Mouse (Mus musculus): ENCODE data around the gene Nt5c2. TPM values are rescaled to one million over a fixed set of nuclear protein-coding genes. Genes with fewer than 3 reads are reported as not detected.
"Not testable (repeated sequence)": the region's sequence is repeated elsewhere in the genome, so short reads cannot be mapped to it uniquely, and the experiment has no call there.

Nt5c2 gene
- polyA plus RNA-seq, 1 experiment from 2014 or later = 77.9 TPM

GRCm38 (mm10) chr19:46978069-46978468 is 36.9 kb downstream of the Nt5c2 start:
- not testable (repeated sequence) for H3K9me3 ChIP-seq (ENCODE audit: control insufficient read depth, low read length); H3K9ac ChIP-seq (ENCODE audit: low read length); H3K27me3 ChIP-seq (ENCODE audit: control insufficient read depth, insufficient read depth, low read length); ATAC-seq (replicated peaks; ENCODE audit: low FRiP score); H3K4me2 ChIP-seq (ENCODE audit: low read depth, low read length, severe bottlenecking); DNase-seq (ENCODE audit: low spot score); H3K27ac ChIP-seq (ENCODE audit: low read depth, low read length); H3K4me1 ChIP-seq (replicated peaks; ENCODE audit: control insufficient read depth, insufficient read depth, low read length); H3K4me3 ChIP-seq (ENCODE audit: low read depth, low read length); H3K36me3 ChIP-seq (ENCODE audit: control insufficient read depth, insufficient read depth, low read length)
- WGBS = 97% methylated on average over 3 of the region's 3 CpGs

GRCm38 (mm10) chr19:46977460-46977859 is 37.5 kb downstream of the Nt5c2 start:
- H3K9me3 ChIP-seq (ENCODE audit: control insufficient read depth, low read length) = no peaks in the 10 kb centered on the region
- H3K27me3 ChIP-seq (ENCODE audit: control insufficient read depth, insufficient read depth, low read length) = no peaks in the 10 kb centered on the region
- H3K36me3 ChIP-seq (ENCODE audit: control insufficient read depth, insufficient read depth, low read length) = no peaks in the 10 kb centered on the region
- no peaks in the 10 kb centered on the region for H3K4me1 ChIP-seq (replicated peaks; ENCODE audit: control insufficient read depth, insufficient read depth, low read length)
- WGBS = 35% methylated on average over 6 of the region's 6 CpGs
- H3K27ac ChIP-seq (ENCODE audit: low read depth, low read length) = no peak overlapping the region
- H3K4me2 ChIP-seq (ENCODE audit: low read depth, low read length, severe bottlenecking) = no peak overlapping the region
- H3K9ac ChIP-seq (ENCODE audit: low read length) = no peak overlapping the region
- ATAC-seq (replicated peaks; ENCODE audit: low FRiP score) (no peak), DNase-seq (ENCODE audit: low spot score) (no peak)
- H3K4me3 ChIP-seq (ENCODE audit: low read depth, low read length) = no peak overlapping the region

GRCm38 (mm10) chr19:46976743-46977142 is 38.2 kb downstream of the Nt5c2 start:
- no peaks in the 10 kb centered on the region for H3K36me3 ChIP-seq (ENCODE audit: control insufficient read depth, insufficient read depth, low read length)
- no peaks in the 10 kb centered on the region for H3K27me3 ChIP-seq (ENCODE audit: control insufficient read depth, insufficient read depth, low read length)
- H3K4me1 ChIP-seq (replicated peaks; ENCODE audit: control insufficient read depth, insufficient read depth, low read length) = peaks cover 2% of the 10 kb centered on the region; the same call in 1 of the 2 replicates
- 73% methylated on average over 2 of the region's 2 CpGs for WGBS
- H3K4me2 ChIP-seq (ENCODE audit: low read depth, low read length, severe bottlenecking) = no peak overlapping the region
- DNase-seq (ENCODE audit: low spot score) = no peak
- H3K9ac ChIP-seq (ENCODE audit: low read length) = no peak overlapping the region
- ATAC-seq (replicated peaks; ENCODE audit: low FRiP score) = no peak
- no peaks in the 10 kb centered on the region for H3K9me3 ChIP-seq (ENCODE audit: control insufficient read depth, low read length)
- H3K4me3 ChIP-seq (ENCODE audit: low read depth, low read length) = no peak overlapping the region
- H3K27ac ChIP-seq (ENCODE audit: low read depth, low read length) = no peak overlapping the region

- Histone ChIP-seq H3K4me2 (ENCODE audit: low read depth, low read length, severe bottlenecking) (no peak overlapping the region), H3K9me3 (ENCODE audit: control insufficient read depth, low read length) (no peaks in the 10 kb centered on the region), H3K4me3 (ENCODE audit: low read depth, low read length) (no peak overlapping the region), H3K36me3 (ENCODE audit: control insufficient read depth, insufficient read depth, low read length) (no peaks in the 10 kb centered on the region), H3K9ac (ENCODE audit: low read length) (no peak overlapping the region), H3K27ac (ENCODE audit: low read depth, low read length) (no peak overlapping the region), H3K4me1 (replicated peaks; ENCODE audit: control insufficient read depth, insufficient read depth, low read length) (peaks cover 9% of the 10 kb centered on the region), H3K27me3 (ENCODE audit: control insufficient read depth, insufficient read depth, low read length) (no peaks in the 10 kb centered on the region)
- WGBS = 89% methylated on average over 8 of the region's 8 CpGs
- no peak for ATAC-seq (replicated peaks; ENCODE audit: low FRiP score)
- DNase-seq (ENCODE audit: low spot score) = no peak
Observed at GRCm38 (mm10) chr19:46975997-46976396, 39.0 kb downstream of the Nt5c2 start.

- no peak overlapping the region for H3K9ac ChIP-seq (ENCODE audit: low read length)
- no peaks in the 10 kb centered on the region for H3K27me3 ChIP-seq (ENCODE audit: control insufficient read depth, insufficient read depth, low read length)
- 83% methylated on average over 4 of the region's 4 CpGs for WGBS
- H3K36me3 ChIP-seq (ENCODE audit: control insufficient read depth, insufficient read depth, low read length) = no peaks in the 10 kb centered on the region
- H3K4me1 ChIP-seq (replicated peaks; ENCODE audit: control insufficient read depth, insufficient read depth, low read length) = peaks cover 9% of the 10 kb centered on the region
- H3K27ac ChIP-seq (ENCODE audit: low read depth, low read length) = no peak overlapping the region
- ATAC-seq (replicated peaks; ENCODE audit: low FRiP score) (no peak), DNase-seq (ENCODE audit: low spot score) (no peak)
- no peak overlapping the region for H3K4me2 ChIP-seq (ENCODE audit: low read depth, low read length, severe bottlenecking)
- no peaks in the 10 kb centered on the region for H3K9me3 ChIP-seq (ENCODE audit: control insufficient read depth, low read length)
- H3K4me3 ChIP-seq (ENCODE audit: low read depth, low read length) = no peak overlapping the region
Observed at GRCm38 (mm10) chr19:46975565-46975964, 39.4 kb downstream of the Nt5c2 start.

GRCm38 (mm10) chr19:46972159-46972558 is 42.8 kb downstream of the Nt5c2 start:
- Histone ChIP-seq H3K9ac (ENCODE audit: low read length) (no peak overlapping the region), H3K4me1 (replicated peaks; ENCODE audit: control insufficient read depth, insufficient read depth, low read length) (peaks cover 12% of the 10 kb centered on the region), H3K4me2 (ENCODE audit: low read depth, low read length, severe bottlenecking) (no peak overlapping the region), H3K36me3 (ENCODE audit: control insufficient read depth, insufficient read depth, low read length) (no peaks in the 10 kb centered on the region), H3K9me3 (ENCODE audit: control insufficient read depth, low read length) (no peaks in the 10 kb centered on the region), H3K4me3 (ENCODE audit: low read depth, low read length) (no peak overlapping the region), H3K27ac (ENCODE audit: low read depth, low read length) (no peak overlapping the region), H3K27me3 (ENCODE audit: control insufficient read depth, insufficient read depth, low read length) (no peaks in the 10 kb centered on the region)
- DNase-seq (ENCODE audit: low spot score) (peak; percentile 9), ATAC-seq (replicated peaks; ENCODE audit: low FRiP score) (no peak)
- 90% methylated on average over 3 of the region's 3 CpGs for WGBS

- H3K4me3 ChIP-seq (ENCODE audit: low read depth, low read length) = no peak overlapping the region
- ATAC-seq (replicated peaks; ENCODE audit: low FRiP score) (no peak), DNase-seq (ENCODE audit: low spot score) (no peak)
- H3K4me1 ChIP-seq (replicated peaks; ENCODE audit: control insufficient read depth, insufficient read depth, low read length) = peaks cover 12% of the 10 kb centered on the region
- peak overlapping the region; percentile 75 for H3K27ac ChIP-seq (ENCODE audit: low read depth, low read length)
- no peak overlapping the region for H3K4me2 ChIP-seq (ENCODE audit: low read depth, low read length, severe bottlenecking)
- peak overlapping the region; percentile 38; the same call in 1 of the 2 replicates for H3K9ac ChIP-seq (ENCODE audit: low read length)
- no peaks in the 10 kb centered on the region for H3K9me3 ChIP-seq (ENCODE audit: control insufficient read depth, low read length)
- H3K36me3 ChIP-seq (ENCODE audit: control insufficient read depth, insufficient read depth, low read length) = no peaks in the 10 kb centered on the region
- H3K27me3 ChIP-seq (ENCODE audit: control insufficient read depth, insufficient read depth, low read length) = no peaks in the 10 kb centered on the region
- WGBS = 76% methylated on average over 9 of the region's 9 CpGs
Observed at GRCm38 (mm10) chr19:46971712-46972111, 43.2 kb downstream of the Nt5c2 start.

- H3K36me3 ChIP-seq (ENCODE audit: control insufficient read depth, insufficient read depth, low read length) = no peaks in the 10 kb centered on the region
- peak overlapping the region; percentile 38 for H3K9ac ChIP-seq (ENCODE audit: low read length)
- no peaks in the 10 kb centered on the region for H3K27me3 ChIP-seq (ENCODE audit: control insufficient read depth, insufficient read depth, low read length)
- peak overlapping the region; percentile 75 for H3K27ac ChIP-seq (ENCODE audit: low read depth, low read length)
- no peak overlapping the region for H3K4me3 ChIP-seq (ENCODE audit: low read depth, low read length)
- WGBS = 44% methylated on average over 8 of the region's 8 CpGs
- H3K9me3 ChIP-seq (ENCODE audit: control insufficient read depth, low read length) = no peaks in the 10 kb centered on the region
- ATAC-seq (replicated peaks; ENCODE audit: low FRiP score) (peak; percentile 51), DNase-seq (ENCODE audit: low spot score) (peak; percentile 53)
- peaks cover 12% of the 10 kb centered on the region for H3K4me1 ChIP-seq (replicated peaks; ENCODE audit: control insufficient read depth, insufficient read depth, low read length)
- H3K4me2 ChIP-seq (ENCODE audit: low read depth, low read length, severe bottlenecking) = no peak overlapping the region
Observed at GRCm38 (mm10) chr19:46971051-46971689, 43.8 kb downstream of the Nt5c2 start.

GRCm38 (mm10) chr19:46970121-46970729 is 44.7 kb downstream of the Nt5c2 start:
- WGBS = 74% methylated on average over 13 of the region's 13 CpGs
- Histone ChIP-seq H3K4me3 (ENCODE audit: low read depth, low read length) (no peak overlapping the region), H3K27ac (ENCODE audit: low read depth, low read length) (no peak overlapping the region), H3K9me3 (ENCODE audit: control insufficient read depth, low read length) (no peaks in the 10 kb centered on the region), H3K4me2 (ENCODE audit: low read depth, low read length, severe bottlenecking) (no peak overlapping the region), H3K36me3 (ENCODE audit: control insufficient read depth, insufficient read depth, low read length) (no peaks in the 10 kb centered on the region), H3K27me3 (ENCODE audit: control insufficient read depth, insufficient read depth, low read length) (no peaks in the 10 kb centered on the region), H3K9ac (ENCODE audit: low read length) (no peak overlapping the region), H3K4me1 (replicated peaks; ENCODE audit: control insufficient read depth, insufficient read depth, low read length) (peaks cover 12% of the 10 kb centered on the region)
- DNase-seq (ENCODE audit: low spot score) = no peak
- ATAC-seq (replicated peaks; ENCODE audit: low FRiP score) = no peak
